24 mouse cellular contexts compared by ENCODE assay signal in the genomic region with DNA sequence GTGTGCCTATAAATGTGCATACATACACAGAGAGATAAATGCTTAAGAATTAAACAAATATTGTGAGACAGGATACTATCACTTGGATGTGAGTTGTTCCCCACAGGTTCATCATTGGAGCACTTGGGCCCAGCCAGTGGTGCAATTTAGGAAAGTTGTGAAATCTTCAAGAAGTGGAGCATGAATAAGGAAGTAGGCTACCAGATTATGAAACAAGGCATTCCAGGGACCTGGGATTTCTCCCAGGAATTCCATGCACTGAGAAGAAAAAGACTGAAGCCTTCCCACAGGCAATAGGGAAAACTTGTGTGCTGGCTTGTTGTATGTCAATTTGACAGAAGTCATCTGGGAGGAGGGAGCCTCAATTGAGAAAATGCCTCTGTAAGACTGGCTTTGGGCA. TPM values are rescaled to one million over a fixed set of nuclear protein-coding genes. Genes with fewer than 3 reads are reported as not detected.
DNase-seq lines count a peak whose midpoint lies in the region; ATAC-seq and TF ChIP-seq lines count a peak whose summit lies in the region.
"Had no signal": no experiment of that assay in that cellular context is flagged by ENCODE, and none has a peak within 500 bp of the region (broad histone marks: within the 10 kb centered on the region; RNA-seq: fewer than 3 reads in every experiment).

No protein-coding gene starts in this region.

- no peak for ATAC-seq in heart, embryonic 11.5 days (replicated peaks; ENCODE audit: insufficient number of reproducible peaks, low FRiP score, low TSS enrichment)
- ATAC-seq in forebrain, postnatal 0 days = no peak
- no peak for ATAC-seq in CD4-positive, CD25-positive, alpha-beta regulatory T cell, adult 4 months
- ATAC-seq: midbrain, embryonic 15.5 days had no signal

- no peak for TF ChIP-seq CTCF in heart, adult 2 months (IDR thresholded peaks at IDR 0.05)
- TF ChIP-seq CTCF in forebrain, postnatal 0 days (IDR thresholded peaks at IDR 0.05; ENCODE audit: low read depth) = no peak

- no peak overlapping the region for H3K27ac ChIP-seq in heart, adult 2 months
- H3K27ac ChIP-seq in heart, embryonic 11.5 days (ENCODE audit: low read depth, low read length) = no peak overlapping the region
- H3K27ac ChIP-seq in forebrain, postnatal 0 days (ENCODE audit: low read depth, low read length) = no peak overlapping the region
- H3K27ac ChIP-seq: embryonic facial prominence, embryonic 15.5 days; gastrocnemius, adult 2 months; heart, embryonic 13.5 days; hindbrain, embryonic 15.5 days; layer of hippocampus, adult 2 months; macrophage; midbrain, embryonic 15.5 days; neural tube, embryonic 13.5 days; stomach, postnatal 0 days had no signal

- H3K4me2 ChIP-seq in heart, embryonic 11.5 days = no peak overlapping the region
- no peak overlapping the region for H3K4me2 ChIP-seq in forebrain, postnatal 0 days (ENCODE audit: low read depth)
- H3K4me2 ChIP-seq: embryonic facial prominence, embryonic 15.5 days; heart, embryonic 13.5 days; hindbrain, embryonic 15.5 days; midbrain, embryonic 15.5 days; neural tube, embryonic 13.5 days had no signal

- H3K4me1 ChIP-seq in heart, adult 2 months (ENCODE audit: control insufficient read depth, insufficient read depth, low read length) = peaks cover 3% of the 10 kb centered on the region
- H3K4me1 ChIP-seq in heart, embryonic 11.5 days (ENCODE audit: control insufficient read depth, insufficient read depth, low read length) = peaks cover 4% of the 10 kb centered on the region
- H3K4me1 ChIP-seq in forebrain, postnatal 0 days (ENCODE audit: insufficient read depth) = peaks cover 5% of the 10 kb centered on the region

- H3K9ac ChIP-seq in heart, adult 2 months (ENCODE audit: low read depth, low read length) = no peak overlapping the region
- H3K9ac ChIP-seq in heart, embryonic 11.5 days (ENCODE audit: low read depth, low read length) = no peak overlapping the region
- no peak overlapping the region for H3K9ac ChIP-seq in forebrain, postnatal 0 days
- H3K9ac ChIP-seq: embryonic facial prominence, embryonic 15.5 days; heart, embryonic 13.5 days; hindbrain, embryonic 15.5 days; midbrain, embryonic 15.5 days; neural tube, embryonic 13.5 days had no signal

- intact Hi-C loops in heart, adult 2 months (cut with DNase I) = no loop called here

- no peaks in the 10 kb centered on the region for H3K9me3 ChIP-seq in heart, embryonic 11.5 days (replicated peaks; ENCODE audit: control insufficient read depth, low read length)
- H3K9me3 ChIP-seq in forebrain, postnatal 0 days (ENCODE audit: low read length) = no peaks in the 10 kb centered on the region
- H3K9me3 ChIP-seq: embryonic facial prominence, embryonic 15.5 days; heart, embryonic 13.5 days; hindbrain, embryonic 15.5 days; midbrain, embryonic 15.5 days; neural tube, embryonic 13.5 days had no signal

- no peak for TF ChIP-seq POLR2A in heart, adult 2 months (IDR thresholded peaks at IDR 0.05; ENCODE audit: insufficient read depth, low read depth, low read length)

- H3K4me3 ChIP-seq in heart, adult 2 months = no peak overlapping the region
- H3K4me3 ChIP-seq in heart, embryonic 11.5 days (ENCODE audit: low read depth, low read length) = no peak overlapping the region
- no peak overlapping the region for H3K4me3 ChIP-seq in forebrain, postnatal 0 days (ENCODE audit: low read depth, low read length)
- H3K4me3 ChIP-seq: embryonic facial prominence, embryonic 15.5 days; gastrocnemius, adult 2 months; heart, embryonic 13.5 days; hindbrain, embryonic 15.5 days; layer of hippocampus, adult 2 months; midbrain, embryonic 15.5 days; myocyte; neural tube, embryonic 13.5 days had no signal

- H3K79me2 ChIP-seq in heart, adult 2 months (replicated peaks; ENCODE audit: control insufficient read depth, insufficient read depth, low read length) = peaks cover 3% of the 10 kb centered on the region; the same call in 1 of the 2 replicates

- H3K27me3 ChIP-seq in heart, adult 2 months (ENCODE audit: control insufficient read depth, insufficient read depth, low read length) = no peaks in the 10 kb centered on the region
- no peaks in the 10 kb centered on the region for H3K27me3 ChIP-seq in heart, embryonic 11.5 days (ENCODE audit: control insufficient read depth, insufficient read depth, low read length)
- H3K27me3 ChIP-seq in forebrain, postnatal 0 days (ENCODE audit: insufficient read depth, low read length) = no peaks in the 10 kb centered on the region
- H3K27me3 ChIP-seq: embryonic facial prominence, embryonic 15.5 days; heart, embryonic 13.5 days; hindbrain, embryonic 15.5 days; midbrain, embryonic 15.5 days; neural tube, embryonic 13.5 days had no signal

- no peak for TF ChIP-seq EP300 in heart, adult 2 months (IDR thresholded peaks at IDR 0.05; ENCODE audit: insufficient read depth, low read depth, low read length)

- H3K36me3 ChIP-seq in heart, adult 2 months (ENCODE audit: control insufficient read depth, insufficient read depth, low read length) = peaks cover 4% of the 10 kb centered on the region
- H3K36me3 ChIP-seq in heart, embryonic 11.5 days (ENCODE audit: control insufficient read depth, insufficient read depth, low read length) = no peaks in the 10 kb centered on the region
- no peaks in the 10 kb centered on the region for H3K36me3 ChIP-seq in forebrain, postnatal 0 days (ENCODE audit: insufficient read depth)
- H3K36me3 ChIP-seq: embryonic facial prominence, embryonic 15.5 days; heart, embryonic 13.5 days; hindbrain, embryonic 15.5 days; midbrain, embryonic 15.5 days; neural tube, embryonic 13.5 days had no signal

- DNase-seq in heart, adult 2 months = peak; percentile 20 to 52
- peak; percentile 36 for DNase-seq in 3134 (ENCODE audit: extremely low read depth, insufficient read length, low spot score)
- peak; percentile 84 for DNase-seq in adipocyte (ENCODE audit: low spot score)
- DNase-seq in lung, postnatal 10 days = peak; percentile 59
- DNase-seq in forebrain, postnatal 0 days = no peak
- no peak for DNase-seq in ovary, postnatal 14 days (ENCODE audit: low spot score)
- DNase-seq: adrenal gland, postnatal 25 days; cerebellum, adult 9-10 months; gastrocnemius, adult 2 months; kidney, postnatal 25 days; right cerebral cortex, adult 18-20 months; thymus, adult 2 months; thymus, postnatal 4 days had no signal

RNA-seq across cellular contexts. Expression of gene Cyb5b, which starts 4.3 kb away (rescaled TPM):
- 10 to 100 TPM; 38.8 to 41.1 TPM for total RNA-seq in heart, adult 2 months (2021)
- 33.2 and 50.8 TPM in 2 replicates for polyA plus RNA-seq in heart, adult 2 months (2012; rRNA removed)
- 87.0 and 93.6 TPM in 2 replicates for polyA plus RNA-seq in heart, embryonic 11.5 days (2014; fragmentation: Nextera tagmentation; extraction: Ambion mirVana)
- total RNA-seq in forebrain, postnatal 0 days (2014; rRNA removed) = 105 and 127 TPM in 2 replicates
- polyA plus RNA-seq in forebrain, postnatal 0 days (2015; fragmentation: Nextera tagmentation; extraction: Ambion mirVana) = 71.4 and 88.6 TPM in 2 replicates
- 10 to 100 TPM; 33.9 to 42.3 TPM for polyA plus RNA-seq in CD4-positive, CD25-positive, alpha-beta regulatory T cell, adult 4 months (2017; shearing (Covaris generic))

RNA-seq across cellular contexts. Expression of gene Terf2, which starts 49.8 kb away (rescaled TPM):
- 10 to 100 TPM; 11.1 to 11.2 TPM for total RNA-seq in heart, adult 2 months (2021)
- 6.0 and 8.9 TPM in 2 replicates for polyA plus RNA-seq in heart, adult 2 months (2012; rRNA removed)
- 7.5 and 10.9 TPM in 2 replicates for polyA plus RNA-seq in heart, embryonic 11.5 days (2014; fragmentation: Nextera tagmentation; extraction: Ambion mirVana)
- 28.9 and 31.2 TPM in 2 replicates for total RNA-seq in forebrain, postnatal 0 days (2014; rRNA removed)
- 18.9 and 24.2 TPM in 2 replicates for polyA plus RNA-seq in forebrain, postnatal 0 days (2015; fragmentation: Nextera tagmentation; extraction: Ambion mirVana)
- polyA plus RNA-seq in CD4-positive, CD25-positive, alpha-beta regulatory T cell, adult 4 months (2017; shearing (Covaris generic)) = 10 to 100 TPM; 11.8 to 14.6 TPM

Comparison
In these comparisons a context has a peak if more than half of its experiments do, and no peak if none do; other contexts are left out.
1. DNase-seq: peak in heart, adult 2 months (2 of 2), 3134 (single experiment), adipocyte (single experiment) and lung, postnatal 10 days (single experiment); none in forebrain, postnatal 0 days (single experiment) and ovary, postnatal 14 days (single experiment).